Mouse (Mus musculus) monocyte, adult 59 days (primary cell): ENCODE data around the gene Lyzl4. TPM values are rescaled to one million over a fixed set of nuclear protein-coding genes. Genes with fewer than 3 reads are reported as not detected.

Experiments used
- total RNA-seq, 2 experiments: library from RNA; stranded (reverse); gene quantifications; one replicate each; pipeline ENCODE4 v1.2.4; 2023

Lyzl4 gene
- total RNA-seq = 1 to 10 TPM in 1 of 2 experiments, not detected in 1; 1.2 TPM

GRCm38 (mm10) chr9:121642001-121642400 lies at the start of gene Lyzl4:
Gene Lyzl4 (minus strand): TSS chr9:121642096.

GRCm38 (mm10) chr9:121642401-121643181 lies 695 bp upstream of the Lyzl4 start, which contains the start of gene Vipr1:
Gene Vipr1 (plus strand): TSS chr9:121642716.

Other genes starting within 250 kb of the Lyzl4 start
- not detected for gene Cck, start 146.4 kb downstream of the Lyzl4 start, total RNA-seq
- gene Vipr1, start 620 bp upstream of the Lyzl4 start, total RNA-seq = 1 to 10 TPM; 1.7 to 2.6 TPM
- 1 to 10 TPM; 9.0 to 9.2 TPM for gene Sec22c, start 63.4 kb upstream of the Lyzl4 start, total RNA-seq
- 10 to 100 TPM; 12.4 to 14.2 TPM for gene Ss18l2, start 68.2 kb upstream of the Lyzl4 start, total RNA-seq
- 100 to 1,000 TPM; 250 to 258 TPM for gene Nktr, start 77.1 kb upstream of the Lyzl4 start, total RNA-seq
- under 1 TPM; 0.24 to 0.58 TPM for gene Zfp651, start 117.2 kb upstream of the Lyzl4 start, total RNA-seq
- gene Klhl40, start 135.5 kb upstream of the Lyzl4 start, total RNA-seq = not detected
- not detected for gene Hhatl, start 150.4 kb upstream of the Lyzl4 start, total RNA-seq
- gene Ccdc13, start 197.4 kb upstream of the Lyzl4 start, total RNA-seq = not detected
- 10 to 100 TPM; 27.9 to 40.2 TPM for gene Higd1a, start 216.3 kb upstream of the Lyzl4 start, total RNA-seq